Mouse (Mus musculus) brain, adult 2 months (tissue): ENCODE measurements at regions not wholly inside any gene's neighbourhood (a gene's known extent, or its start where the extent isn't known, plus 50 kb on each side); places are given as distances from the start of the nearest gene placed in this dataset.

ENCODE experiments used
- DNase-seq: peaks from one replicate; pipeline ENCODE4 v3.0.0; 2011; ENCODE audit warnings: low read depth, low spot score

- peak; percentile 4 for DNase-seq
Measured at GRCm38 (mm10) chr19:21913005-21913670, 135.0 kb downstream of the Cemip2 start.

GRCm38 (mm10) chr19:21913748-21914611, 135.8 kb downstream of the Cemip2 start:
- peak; percentile 1 for DNase-seq

GRCm38 (mm10) chr19:21914658-21915057, 136.5 kb downstream of the Cemip2 start:
- DNase-seq = no peak

- peak; percentile 23 for DNase-seq
Measured at GRCm38 (mm10) chr19:21918113-21918512, 140.0 kb downstream of the Cemip2 start.

- DNase-seq = no peak
Measured at GRCm38 (mm10) chr19:21919074-21919473, 140.9 kb downstream of the Cemip2 start.

GRCm38 (mm10) chr19:21940114-21940513, 162.0 kb downstream of the Cemip2 start:
- DNase-seq = no peak

GRCm38 (mm10) chr19:21941720-21942119, 163.6 kb downstream of the Cemip2 start:
- no peak for DNase-seq

GRCm38 (mm10) chr19:21942286-21942685, 164.1 kb downstream of the Cemip2 start:
- DNase-seq = no peak

GRCm38 (mm10) chr19:21943407-21943806, 165.3 kb downstream of the Cemip2 start:
- peak; percentile 10 for DNase-seq

GRCm38 (mm10) chr19:21946262-21946922, 168.2 kb downstream of the Cemip2 start:
- no peak for DNase-seq

- no peak for DNase-seq
Measured at GRCm38 (mm10) chr19:21948030-21948429, 169.9 kb downstream of the Cemip2 start.

GRCm38 (mm10) chr19:21962635-21963034, 176.2 kb upstream of the Trpm3 start:
- DNase-seq = no peak

GRCm38 (mm10) chr19:21989857-21990256, 149.0 kb upstream of the Trpm3 start:
- no peak for DNase-seq

GRCm38 (mm10) chr19:21990970-21991369, 147.9 kb upstream of the Trpm3 start:
- DNase-seq = peak; percentile 53

GRCm38 (mm10) chr19:21991413-21991812, 147.4 kb upstream of the Trpm3 start:
- peak; percentile 25 for DNase-seq

- DNase-seq = peak; percentile 80
Measured at GRCm38 (mm10) chr19:21999621-22000020, 139.2 kb upstream of the Trpm3 start.

GRCm38 (mm10) chr19:22008053-22008935, 130.6 kb upstream of the Trpm3 start:
- peak; percentile 18 for DNase-seq

GRCm38 (mm10) chr19:22010239-22010638, 128.6 kb upstream of the Trpm3 start:
- peak; percentile 8 for DNase-seq

- peak; percentile 37 for DNase-seq
Measured at GRCm38 (mm10) chr19:22015854-22016610, 122.8 kb upstream of the Trpm3 start.

GRCm38 (mm10) chr19:22017425-22017824, 121.4 kb upstream of the Trpm3 start:
- peak; percentile 12 for DNase-seq

GRCm38 (mm10) chr19:22027577-22027976, 111.3 kb upstream of the Trpm3 start:
- DNase-seq = no peak
